Mouse (Mus musculus) lung, postnatal 36 days (tissue): ENCODE measurements around the gene Nt5c2.
"Not testable (repeated sequence)": the region's sequence is repeated elsewhere in the genome, so short reads cannot be mapped to it uniquely, and the experiment has no call there.

Experiments used
- DNase-seq: peaks from one replicate; pipeline ENCODE4 v3.0.0; 2022; ENCODE audit warnings: mixed read lengths

The Nt5c2 gene

GRCm38 (mm10) chr19:47015965-47016364 is 1.0 kb upstream of the Nt5c2 start:
- DNase-seq, result no peak

GRCm38 (mm10) chr19:47015396-47015795 is 443 bp upstream of the Nt5c2 start:
- DNase-seq, result no peak

- no peak for DNase-seq
These were observed 850 bp downstream of the Nt5c2 start for GRCm38 (mm10) chr19:47014159-47014446.

DNA sequence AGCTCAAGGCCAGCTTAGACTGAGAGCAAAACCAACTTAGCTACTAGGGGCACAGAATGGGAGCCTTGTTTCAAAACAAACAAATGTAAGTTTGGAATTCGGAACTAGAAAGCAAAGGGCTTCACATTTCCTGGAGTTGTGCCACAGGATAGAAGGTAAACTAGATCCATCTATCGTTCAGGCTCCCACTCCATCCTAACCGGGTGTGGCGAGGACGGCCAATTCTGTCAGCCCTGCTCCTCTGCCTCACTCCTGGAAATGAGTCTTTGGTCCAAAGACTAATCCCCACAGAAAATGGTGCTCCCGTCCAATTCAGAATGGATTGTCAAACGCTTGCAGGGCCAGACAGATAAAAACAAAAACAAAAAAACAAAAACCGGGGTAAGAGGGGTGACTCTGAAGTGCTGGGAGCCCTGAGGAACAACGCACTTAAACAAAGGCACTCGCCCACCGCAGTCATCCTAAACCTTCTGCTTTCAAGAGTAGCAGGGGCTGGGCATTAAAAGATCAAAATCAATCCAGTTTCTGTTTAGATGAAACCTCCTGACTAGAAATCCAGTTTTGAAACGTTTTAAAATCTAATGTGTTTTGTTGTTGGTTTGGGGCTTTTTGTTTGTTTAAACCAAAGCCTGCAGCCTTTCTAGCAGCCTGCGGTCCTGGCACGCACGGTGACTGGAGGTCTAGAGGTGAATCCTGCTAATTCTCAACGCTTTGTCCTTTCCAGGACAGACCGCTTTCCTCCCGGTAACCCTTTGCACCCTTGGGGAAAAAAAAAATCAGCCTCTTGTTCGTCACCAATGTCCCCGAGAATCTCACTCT is 1.4 kb downstream of the Nt5c2 start:
- no peak for DNase-seq

GRCm38 (mm10) chr19:47012521-47013130 is 2.3 kb downstream of the Nt5c2 start:
- DNase-seq, result no peak

DNA sequence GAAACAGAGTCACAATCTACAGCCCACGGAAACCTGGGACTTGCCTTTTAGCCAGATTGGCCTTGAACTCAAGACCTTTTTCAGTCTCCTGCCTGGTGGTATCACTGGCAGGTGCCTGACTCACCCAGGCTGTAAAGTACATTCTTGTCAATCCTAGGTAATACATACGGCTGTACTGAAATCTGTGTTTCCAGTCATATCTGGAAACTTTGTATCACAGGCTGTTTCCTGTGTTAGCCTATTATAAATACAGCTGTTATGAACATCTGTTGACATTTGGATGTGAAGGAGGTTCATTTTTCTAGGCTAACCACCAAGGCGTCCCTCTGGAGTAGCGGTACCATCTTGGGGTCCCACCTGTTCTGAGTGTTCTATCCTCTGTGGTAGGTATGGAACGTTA is 5.0 kb downstream of the Nt5c2 start:
- DNase-seq, result no peak

GRCm38 (mm10) chr19:47009420-47009819 is 5.5 kb downstream of the Nt5c2 start:
- DNase-seq, result no peak

GRCm38 (mm10) chr19:47006321-47006720 is 8.6 kb downstream of the Nt5c2 start:
- peak; percentile 57 for DNase-seq

- no peak for DNase-seq
These were observed 9.1 kb downstream of the Nt5c2 start for GRCm38 (mm10) chr19:47005873-47006272.

- no peak for DNase-seq
These were observed 11.0 kb downstream of the Nt5c2 start for GRCm38 (mm10) chr19:47003742-47004511.

- not testable (repeated sequence) for DNase-seq
These were observed 14.6 kb downstream of the Nt5c2 start for GRCm38 (mm10) chr19:47000357-47000756.

DNA sequence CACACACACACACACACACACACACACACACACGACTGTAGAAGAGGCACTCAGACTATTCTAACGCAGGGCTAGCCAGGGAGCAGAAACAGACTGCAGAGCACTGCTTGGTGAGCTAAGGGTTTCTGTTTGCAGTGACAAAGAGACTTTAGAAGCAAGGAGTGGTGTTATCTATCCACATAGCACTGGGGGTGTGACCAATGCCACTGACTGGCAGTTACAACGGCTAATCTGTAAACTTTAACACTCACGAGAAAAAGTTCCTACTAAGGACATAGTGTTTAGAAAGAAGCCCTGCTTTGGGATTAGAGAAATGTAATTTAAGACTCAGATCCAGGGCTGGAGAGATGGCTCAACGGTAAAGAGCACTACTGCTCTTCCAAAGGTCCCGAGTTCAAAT is 15.2 kb downstream of the Nt5c2 start:
- DNase-seq, result no peak

DNA sequence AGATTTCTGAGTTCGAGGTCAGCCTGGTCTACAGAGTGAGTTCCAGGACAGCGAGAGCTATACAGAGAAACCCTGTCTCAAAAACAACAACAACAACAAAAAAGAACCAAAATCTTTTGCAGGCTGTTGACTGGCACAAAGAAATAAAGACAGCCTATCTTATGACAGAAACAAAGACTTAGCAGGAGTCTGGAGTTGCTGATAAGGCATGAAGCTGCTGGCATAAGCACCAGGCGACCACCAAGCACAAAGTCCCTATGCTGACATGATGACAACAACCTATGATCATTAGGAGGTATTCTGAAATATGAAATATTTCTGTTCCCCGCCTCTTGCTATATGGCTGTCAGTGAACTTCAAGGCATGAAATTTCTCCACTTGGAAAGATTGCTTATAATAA is 16.0 kb downstream of the Nt5c2 start:
- DNase-seq, result no peak

- DNase-seq, result no peak
These were observed 16.6 kb downstream of the Nt5c2 start for GRCm38 (mm10) chr19:46998168-46998870.

DNA sequence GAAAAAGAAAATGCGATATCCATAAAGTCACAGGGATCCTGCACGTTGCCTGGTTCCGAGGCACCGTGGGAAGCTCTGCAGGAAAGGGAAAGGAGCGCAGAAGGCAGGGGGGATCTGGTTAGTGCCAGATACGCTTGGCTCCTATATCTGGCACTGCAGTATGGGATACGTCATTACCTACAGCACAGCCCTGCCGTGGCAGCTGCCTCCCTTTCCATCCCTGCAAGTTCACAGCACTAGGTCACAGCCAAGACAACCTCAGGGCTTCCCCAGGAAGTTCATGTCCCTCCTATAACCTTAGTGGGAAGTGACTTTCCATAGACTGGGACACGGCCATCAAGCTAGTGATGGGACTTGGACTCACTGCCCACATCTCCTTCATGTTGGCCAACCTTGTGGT is 18.9 kb downstream of the Nt5c2 start:
- DNase-seq, result no peak

DNA sequence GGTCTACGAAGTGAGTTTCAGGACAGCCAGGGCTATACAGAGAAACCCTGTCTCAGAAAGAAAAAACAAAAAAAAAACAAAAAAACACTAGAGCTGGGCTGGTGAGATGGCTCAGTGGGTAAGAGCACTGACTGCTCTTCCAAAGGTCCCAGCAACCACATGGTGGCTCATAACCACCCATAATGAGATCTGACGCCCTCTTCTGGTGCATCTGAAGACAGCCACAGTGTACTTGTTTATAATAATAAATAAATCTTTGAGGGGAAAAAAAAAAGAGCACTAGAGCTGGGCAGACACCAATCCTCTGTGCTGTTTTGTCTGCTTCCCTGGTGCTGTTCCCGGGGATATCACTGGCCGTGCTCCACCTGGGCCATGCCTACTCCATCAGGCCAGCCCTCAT is 22.6 kb downstream of the Nt5c2 start:
- not testable (repeated sequence) for DNase-seq

DNA sequence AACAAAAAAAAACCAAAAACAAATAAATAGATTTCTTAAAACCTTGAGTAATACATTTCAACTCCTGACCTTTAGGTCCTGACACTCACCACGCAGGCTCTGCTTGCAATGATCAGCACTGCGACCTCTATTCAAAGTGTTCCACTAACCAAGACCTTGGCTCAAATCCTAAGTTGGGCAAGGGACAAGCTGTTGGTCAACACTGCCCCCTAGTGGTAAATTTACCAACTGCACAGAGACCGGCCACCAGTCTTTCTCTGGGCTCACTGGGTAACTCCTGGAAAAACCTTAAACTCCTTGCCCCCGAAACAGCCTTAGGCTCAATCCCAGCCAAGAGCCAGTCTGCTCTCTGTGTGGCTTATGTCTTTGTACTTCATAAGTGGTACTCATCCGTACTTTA is 23.8 kb downstream of the Nt5c2 start:
- peak; percentile 91 for DNase-seq

- DNase-seq, result not testable (repeated sequence)
These were observed 24.3 kb downstream of the Nt5c2 start for GRCm38 (mm10) chr19:46990625-46991024.

GRCm38 (mm10) chr19:46990153-46990518 is 24.8 kb downstream of the Nt5c2 start:
- DNase-seq, result no peak

DNA sequence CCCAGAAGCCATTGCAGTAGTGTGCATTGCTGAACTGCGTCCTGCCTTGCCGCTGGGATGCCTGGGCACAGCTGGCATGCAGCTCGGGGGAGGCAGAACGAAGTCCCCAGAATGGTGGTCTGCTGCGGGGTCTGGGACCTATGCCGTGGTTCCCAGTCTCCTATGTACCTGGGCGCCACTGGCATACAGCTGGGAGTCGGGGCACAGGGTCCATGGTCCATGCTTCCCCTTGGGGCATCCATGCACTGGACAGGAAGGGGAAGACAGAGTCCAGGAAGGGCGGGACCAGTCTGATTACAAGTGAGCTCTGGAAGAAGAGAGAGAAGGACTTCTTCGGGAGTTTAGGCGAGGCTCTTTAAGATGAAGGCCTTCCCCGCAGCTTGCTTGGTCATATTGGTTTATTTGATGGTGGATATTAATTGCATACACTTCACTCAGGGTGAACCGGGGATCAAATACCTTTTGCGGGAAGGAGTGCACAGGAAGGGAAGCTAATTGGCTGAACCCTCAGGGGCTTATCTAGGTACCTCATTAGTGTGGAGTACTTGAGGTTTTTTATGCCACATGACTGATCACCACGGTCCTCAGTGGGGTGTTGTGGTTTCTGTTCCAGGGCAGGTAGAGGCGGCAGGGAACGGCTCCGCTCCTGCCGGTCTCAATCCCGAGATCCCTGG is 25.3 kb downstream of the Nt5c2 start:
- DNase-seq, result peak; percentile 29

DNA sequence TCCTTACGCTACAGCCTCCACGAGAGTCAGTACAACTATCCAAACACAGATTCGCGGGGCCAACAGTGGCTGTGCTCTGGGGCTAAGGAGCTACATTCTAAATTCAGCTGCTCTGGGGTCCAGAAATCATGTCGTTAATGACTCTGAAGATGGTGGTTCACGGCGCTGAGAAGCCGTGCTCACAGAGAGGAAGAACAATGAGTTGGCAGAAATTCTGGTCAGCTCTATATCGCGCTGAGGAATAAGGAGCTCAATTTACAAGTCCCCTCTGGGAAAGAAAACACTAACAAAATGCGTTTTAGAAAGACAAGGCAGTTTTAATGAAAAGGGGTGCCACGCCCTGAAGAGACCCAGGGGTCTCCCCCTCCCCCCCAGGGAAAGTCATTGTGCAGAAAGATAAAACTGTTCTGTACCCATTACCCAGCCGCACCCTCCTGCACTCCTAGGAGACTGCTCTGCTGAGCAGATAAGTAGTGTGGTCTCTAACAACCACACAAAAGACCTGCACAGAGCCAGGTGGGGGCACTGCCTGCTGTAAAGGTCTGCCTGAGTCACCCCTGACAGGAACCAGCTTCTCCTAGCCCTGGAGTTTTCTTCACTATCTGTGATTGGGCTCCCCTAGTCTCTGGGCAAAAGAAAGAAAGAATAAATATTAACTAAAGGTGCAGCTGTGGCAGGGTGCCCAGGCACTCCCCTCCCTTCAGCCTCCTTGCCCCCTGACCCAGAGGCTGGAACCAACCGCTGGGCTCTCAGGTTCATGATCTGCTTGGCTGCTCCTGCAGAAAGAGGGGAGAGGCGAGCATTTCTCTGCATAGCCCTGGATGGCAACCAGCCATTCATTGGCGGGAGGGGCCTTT is 26.5 kb downstream of the Nt5c2 start:
- peak; percentile 72 for DNase-seq

DNA sequence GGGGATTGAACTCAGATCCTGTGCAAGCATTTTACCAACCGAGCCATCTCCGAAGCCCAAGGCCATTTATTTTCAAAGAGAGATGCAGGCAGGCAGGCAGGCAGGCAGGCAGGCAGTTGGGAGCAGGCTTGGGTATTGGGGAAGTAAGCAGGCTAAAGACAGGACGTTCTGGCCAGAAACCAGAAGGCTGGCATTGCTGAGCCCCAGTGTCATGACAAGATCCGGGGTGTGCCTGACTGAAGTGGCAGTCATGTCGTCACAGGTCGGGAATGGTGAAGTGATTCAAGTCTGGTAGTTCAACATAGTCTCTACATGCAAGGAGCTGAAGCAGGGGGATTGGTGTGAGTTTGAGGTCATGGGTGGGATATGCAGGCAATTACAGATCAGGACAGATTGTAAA is 27.3 kb downstream of the Nt5c2 start:
- peak; percentile 77 for DNase-seq
